Mouse (Mus musculus): ENCODE data around the gene Flcn. TPM values are rescaled to one million over a fixed set of nuclear protein-coding genes. Genes with fewer than 3 reads are reported as not detected.

Flcn gene
- 30.3 and 34.3 TPM in 2 replicates for polyA plus RNA-seq (2014; fragmentation: Nextera tagmentation; extraction: Ambion mirVana)

DNA sequence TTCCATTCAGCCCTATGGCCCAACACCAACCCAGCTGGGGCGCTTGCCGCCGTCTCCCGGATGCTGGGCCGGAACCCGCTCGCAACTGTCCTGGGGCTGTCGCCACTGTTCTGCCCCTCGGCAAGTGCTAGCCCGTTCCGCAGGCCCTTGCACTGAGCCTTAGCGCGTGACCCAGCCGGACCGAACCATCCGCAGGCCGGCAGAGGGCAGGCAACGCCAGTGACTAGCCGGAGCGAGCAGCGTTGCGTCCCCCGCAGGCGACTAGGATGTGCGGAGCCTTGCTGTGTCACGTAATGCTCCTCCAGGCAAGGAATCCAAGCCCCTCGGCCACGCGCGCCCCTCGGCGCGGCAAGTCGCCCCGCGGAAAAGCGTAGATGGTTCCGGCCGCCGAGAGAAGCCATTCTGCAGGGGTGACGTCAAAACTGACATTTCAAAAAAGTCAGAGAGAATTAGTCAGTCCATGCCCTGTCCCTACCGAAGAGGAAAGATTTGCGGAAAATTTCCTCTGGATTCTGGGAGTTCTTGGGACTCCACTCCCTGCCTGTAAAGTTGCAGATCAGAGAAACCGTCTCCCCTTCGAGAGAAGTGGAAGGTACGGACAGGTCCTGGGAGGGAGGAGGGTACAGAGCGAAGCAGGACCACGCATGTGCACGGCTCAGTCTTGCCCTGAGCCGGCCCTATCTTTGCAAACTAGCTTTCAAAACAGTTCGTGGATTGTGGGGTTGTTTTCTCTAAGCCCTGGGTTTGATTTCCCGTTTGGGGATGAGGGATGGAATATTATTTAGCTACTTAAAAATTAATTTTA, at the start of gene Flcn:
Flcn (minus strand) TSS at position 347 of the 805 bp plus-strand sequence.
- peak within 1 kb of the TSS; percentile 59 to 69 for H3K4me3 ChIP-seq (ENCODE audit: control insufficient read depth in 1 of 2, insufficient read depth in 1 of 2, low read depth in 1 of 2, low read length in 2 of 2)
- peaks cover 5 to 13% of the 10 kb centered on the region in 2 experiments; a peak in 3 of 4 replicates for H3K4me1 ChIP-seq (ENCODE audit: control insufficient read depth in 2 of 2, insufficient read depth in 2 of 2, low read length in 2 of 2)
- H3K9ac ChIP-seq (ENCODE audit: low read length), result peak within 1 kb of the TSS; percentile 89
- H3K36me3 ChIP-seq (ENCODE audit: control insufficient read depth, insufficient read depth, low read length), result peaks cover 32% of the 10 kb centered on the region
- peak within 1 kb of the TSS; percentile 96 for H3K27ac ChIP-seq (replicated peaks in 1 of 2; ENCODE audit: control insufficient read depth in 1 of 2, insufficient read depth in 1 of 2, low read depth in 2 of 2, low read length in 2 of 2)
- whole genome bisulfite sequencing, result under 1% methylated on average over 52 of the region's 52 CpGs
- H3K9me3 ChIP-seq (ENCODE audit: control insufficient read depth, low read length), result no peaks in the 10 kb centered on the region
- peak within 1 kb of the TSS; percentile 81 for H3K4me2 ChIP-seq (ENCODE audit: low read length)
- H3K27me3 ChIP-seq (ENCODE audit: control insufficient read depth, insufficient read depth, low read length), result no peaks in the 10 kb centered on the region
- peak; percentile 91 for ATAC-seq (ENCODE audit: insufficient number of reproducible peaks, insufficient read depth, low FRiP score, low read depth)

DNA sequence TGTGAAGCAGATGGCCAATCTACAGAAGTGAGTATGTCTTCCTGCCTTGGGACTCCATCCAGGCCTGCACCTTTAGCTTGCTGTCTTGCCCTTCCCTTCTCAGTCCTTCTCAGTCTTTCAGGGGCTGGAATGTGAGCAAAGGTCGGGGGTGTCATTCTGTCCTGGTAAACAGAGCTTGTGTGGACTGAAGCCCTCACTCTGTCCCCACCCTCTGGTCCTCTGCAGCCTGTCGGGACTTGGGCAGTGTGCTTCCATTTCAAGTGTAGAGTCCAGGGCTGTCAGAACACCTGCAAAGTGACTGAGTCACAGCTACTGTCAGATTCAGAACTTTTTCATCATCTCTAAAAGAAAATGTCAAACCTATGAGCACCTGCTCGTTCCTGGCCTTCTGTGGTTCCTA, 43.0 kb upstream of the Flcn start:
- peaks cover 17% of the 10 kb centered on the region for H3K36me3 ChIP-seq (ENCODE audit: control insufficient read depth, insufficient read depth, low read length)
- ATAC-seq (ENCODE audit: insufficient number of reproducible peaks, insufficient read depth, low FRiP score, low read depth), result no peak
- WGBS, result 64% methylated on average over 3 of the region's 3 CpGs
- no peaks in the 10 kb centered on the region for H3K27me3 ChIP-seq (ENCODE audit: control insufficient read depth, insufficient read depth, low read length)
- peaks cover 0 to 9% of the 10 kb centered on the region in 2 experiments; a peak in 3 of 4 replicates for H3K4me1 ChIP-seq (ENCODE audit: control insufficient read depth in 2 of 2, insufficient read depth in 2 of 2, low read length in 2 of 2)
- no peak overlapping the region for H3K9ac ChIP-seq (ENCODE audit: low read length)
- no peak overlapping the region for H3K27ac ChIP-seq (replicated peaks in 1 of 2; ENCODE audit: control insufficient read depth in 1 of 2, insufficient read depth in 1 of 2, low read depth in 2 of 2, low read length in 2 of 2)
- H3K9me3 ChIP-seq (ENCODE audit: control insufficient read depth, low read length), result no peaks in the 10 kb centered on the region
- H3K4me3 ChIP-seq (ENCODE audit: control insufficient read depth in 1 of 2, insufficient read depth in 1 of 2, low read depth in 1 of 2, low read length in 2 of 2), result no peak overlapping the region
- no peak overlapping the region for H3K4me2 ChIP-seq (ENCODE audit: low read length)

DNA sequence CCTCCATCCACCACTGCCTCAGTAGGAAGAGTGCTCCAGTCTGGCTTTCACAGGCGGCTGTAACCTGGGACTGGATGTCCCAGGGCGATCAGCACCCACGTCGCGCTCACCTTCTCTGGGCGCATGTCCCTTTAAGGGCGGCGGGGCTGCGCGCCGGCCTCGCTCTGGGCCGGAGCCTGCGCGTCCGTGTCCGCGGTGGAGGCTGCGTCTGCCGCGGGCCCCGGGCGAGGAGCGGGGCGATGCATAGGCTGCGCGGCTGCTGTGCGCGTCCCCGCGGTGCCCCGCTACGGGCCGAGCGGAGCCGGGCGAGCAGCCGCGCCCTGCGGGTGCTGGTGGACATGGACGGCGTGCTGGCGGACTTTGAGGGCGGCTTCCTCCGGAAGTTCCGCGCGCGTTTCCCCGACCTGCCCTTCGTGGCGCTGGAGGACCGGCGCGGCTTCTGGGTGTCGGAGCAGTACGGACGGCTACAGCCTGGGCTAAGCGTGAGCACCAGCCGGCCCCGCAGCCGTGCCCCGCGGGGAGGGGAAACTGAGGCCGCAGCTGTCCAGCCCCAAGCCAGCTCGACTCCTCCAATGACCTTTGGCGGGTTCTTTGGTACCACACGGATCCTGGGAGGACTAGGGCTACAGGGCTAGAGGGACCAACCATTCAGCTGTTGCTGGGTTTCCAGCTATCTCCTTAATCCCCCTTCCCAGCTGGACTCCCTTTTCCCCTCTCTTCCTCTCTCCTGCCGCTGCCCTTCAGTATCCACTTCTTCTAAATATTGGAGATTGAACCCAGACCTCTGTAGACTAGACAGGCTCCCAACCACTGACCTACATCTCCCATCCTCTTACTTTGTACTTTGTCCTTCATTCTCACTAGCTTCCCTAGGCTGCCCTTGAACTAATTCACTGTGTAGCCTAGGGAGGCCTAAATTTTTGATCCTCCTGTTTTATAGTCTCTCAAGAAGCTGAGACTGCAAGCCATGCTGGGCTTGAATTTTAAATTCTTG, 38.4 kb upstream of the Flcn start:
- Histone ChIP-seq H3K27ac (replicated peaks in 1 of 2; ENCODE audit: control insufficient read depth in 1 of 2, insufficient read depth in 1 of 2, low read depth in 2 of 2, low read length in 2 of 2) (peak overlapping the region; percentile 88 to 90), H3K27me3 (ENCODE audit: control insufficient read depth, insufficient read depth, low read length) (no peaks in the 10 kb centered on the region), H3K9ac (ENCODE audit: low read length) (peak overlapping the region; percentile 95), H3K4me3 (ENCODE audit: control insufficient read depth in 1 of 2, insufficient read depth in 1 of 2, low read depth in 1 of 2, low read length in 2 of 2) (peak overlapping the region; percentile 85 to 95), H3K4me2 (ENCODE audit: low read length) (peak overlapping the region; percentile 76), H3K9me3 (ENCODE audit: control insufficient read depth, low read length) (no peaks in the 10 kb centered on the region), H3K4me1 (ENCODE audit: control insufficient read depth in 2 of 2, insufficient read depth in 2 of 2, low read length in 2 of 2) (peaks cover 0 to 14% of the 10 kb centered on the region in 2 experiments; a peak in 3 of 4 replicates), H3K36me3 (ENCODE audit: control insufficient read depth, insufficient read depth, low read length) (peaks cover 9% of the 10 kb centered on the region)
- WGBS, result under 1% methylated on average over 68 of the region's 69 CpGs
- peak; percentile 83 for ATAC-seq (ENCODE audit: insufficient number of reproducible peaks, insufficient read depth, low FRiP score, low read depth)

DNA sequence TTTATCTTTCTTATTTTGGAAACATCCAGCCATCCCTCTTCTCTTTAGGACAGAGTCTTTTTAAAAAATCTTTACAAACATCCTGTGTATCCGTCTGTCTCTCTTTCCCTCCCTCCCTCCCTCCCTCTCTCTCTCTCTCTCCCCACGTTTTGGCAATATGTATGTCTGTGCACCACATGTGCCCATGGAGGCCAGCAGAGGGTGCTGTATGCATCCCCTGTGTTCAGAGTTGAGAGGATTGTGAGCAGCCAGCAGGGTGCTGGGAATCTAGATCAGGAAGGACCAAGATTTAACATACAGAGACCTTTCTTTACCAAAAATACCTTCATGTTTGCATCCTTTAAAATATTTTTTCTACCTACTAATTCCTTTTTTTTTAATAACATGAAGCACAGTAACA, 37.3 kb upstream of the Flcn start:
- Histone ChIP-seq H3K27ac (replicated peaks in 1 of 2; ENCODE audit: control insufficient read depth in 1 of 2, insufficient read depth in 1 of 2, low read depth in 2 of 2, low read length in 2 of 2) (no peak overlapping the region), H3K9ac (ENCODE audit: low read length) (no peak overlapping the region), H3K36me3 (ENCODE audit: control insufficient read depth, insufficient read depth, low read length) (peaks cover 8% of the 10 kb centered on the region; the same call in 1 of the 2 replicates), H3K4me1 (ENCODE audit: control insufficient read depth in 2 of 2, insufficient read depth in 2 of 2, low read length in 2 of 2) (peaks cover 0 to 14% of the 10 kb centered on the region in 2 experiments; a peak in 3 of 4 replicates), H3K27me3 (ENCODE audit: control insufficient read depth, insufficient read depth, low read length) (no peaks in the 10 kb centered on the region), H3K4me2 (ENCODE audit: low read length) (peak overlapping the region; percentile 76), H3K4me3 (ENCODE audit: control insufficient read depth in 1 of 2, insufficient read depth in 1 of 2, low read depth in 1 of 2, low read length in 2 of 2) (peak overlapping the region in 1 of 2 experiments; percentile 85; a peak in 1 of 4 replicates), H3K9me3 (ENCODE audit: control insufficient read depth, low read length) (no peaks in the 10 kb centered on the region)
- no peak for ATAC-seq (ENCODE audit: insufficient number of reproducible peaks, insufficient read depth, low FRiP score, low read depth)
- WGBS, result 13% methylated on average over 2 of the region's 2 CpGs

DNA sequence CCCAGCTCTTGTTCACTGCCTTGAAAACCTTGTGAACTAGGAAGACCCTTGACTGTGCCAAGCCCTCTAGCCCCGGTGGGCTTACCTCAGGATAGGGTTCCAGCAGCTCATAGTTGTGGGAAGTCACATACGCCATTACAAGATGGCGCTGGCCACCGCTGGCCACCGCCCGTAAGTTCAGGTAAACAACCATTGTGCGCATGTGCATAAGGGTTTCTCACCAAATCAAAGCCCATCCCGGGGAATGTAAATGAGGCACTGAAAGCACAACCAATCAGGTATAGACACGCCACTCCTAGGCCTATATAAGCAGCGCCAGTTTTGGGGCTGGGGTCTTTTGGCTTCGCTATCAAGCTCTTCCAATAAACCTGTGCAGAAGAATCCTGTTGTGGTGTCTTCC, 36.5 kb upstream of the Flcn start:
- no peak for ATAC-seq (ENCODE audit: insufficient number of reproducible peaks, insufficient read depth, low FRiP score, low read depth)
- no peak overlapping the region for H3K4me2 ChIP-seq (ENCODE audit: low read length)
- no peak overlapping the region for H3K27ac ChIP-seq (replicated peaks in 1 of 2; ENCODE audit: control insufficient read depth in 1 of 2, insufficient read depth in 1 of 2, low read depth in 2 of 2, low read length in 2 of 2)
- peaks cover 8% of the 10 kb centered on the region; the same call in 1 of the 2 replicates for H3K36me3 ChIP-seq (ENCODE audit: control insufficient read depth, insufficient read depth, low read length)
- WGBS, result 97% methylated on average over 11 of the region's 11 CpGs
- no peaks in the 10 kb centered on the region for H3K27me3 ChIP-seq (ENCODE audit: control insufficient read depth, insufficient read depth, low read length)
- H3K4me3 ChIP-seq (ENCODE audit: control insufficient read depth in 1 of 2, insufficient read depth in 1 of 2, low read depth in 1 of 2, low read length in 2 of 2), result no peak overlapping the region
- H3K9me3 ChIP-seq (ENCODE audit: control insufficient read depth, low read length), result no peaks in the 10 kb centered on the region
- H3K4me1 ChIP-seq (ENCODE audit: control insufficient read depth in 2 of 2, insufficient read depth in 2 of 2, low read length in 2 of 2), result peaks cover 0 to 14% of the 10 kb centered on the region in 2 experiments; a peak in 3 of 4 replicates
- H3K9ac ChIP-seq (ENCODE audit: low read length), result no peak overlapping the region

DNA sequence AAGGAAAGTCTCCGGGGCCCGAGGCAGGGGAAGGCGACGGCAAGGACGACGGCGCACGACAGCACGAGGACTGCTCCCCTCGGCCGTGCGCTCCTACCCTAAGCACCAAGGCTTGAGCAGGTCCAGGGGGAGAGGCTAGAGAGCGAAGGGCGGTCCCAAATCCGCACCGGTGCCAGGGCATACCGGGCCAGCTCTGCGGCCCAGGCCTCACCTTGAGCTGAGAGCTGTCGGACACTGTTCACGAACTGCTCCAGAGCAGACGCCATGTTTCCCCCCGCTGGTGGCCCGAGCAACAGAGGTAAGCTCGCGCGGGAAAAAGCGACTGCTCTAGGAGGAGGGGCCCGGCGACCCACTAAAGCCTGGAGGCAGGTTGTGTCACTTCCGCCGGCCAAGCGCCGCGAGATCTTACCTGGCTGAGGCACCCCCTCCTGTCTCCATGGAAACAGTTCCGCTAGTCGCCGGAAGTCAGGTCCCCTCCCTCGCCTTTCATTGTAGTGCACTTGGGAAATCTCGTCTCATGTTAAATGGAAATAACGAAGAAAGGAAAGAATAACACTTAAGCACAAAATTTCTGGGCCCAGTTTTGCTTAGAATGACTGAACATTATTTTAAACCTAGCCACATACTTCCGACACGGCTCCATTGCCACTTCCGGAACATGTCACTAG, 29.8 kb upstream of the Flcn start, which contains the start of gene Cops3:
Cops3 (minus strand) TSS at position 380 of the 668 bp plus-strand sequence.
- H3K4me3 ChIP-seq (ENCODE audit: control insufficient read depth in 1 of 2, insufficient read depth in 1 of 2, low read depth in 1 of 2, low read length in 2 of 2), result peak within 1 kb of the TSS; percentile 79 to 82
- H3K27me3 ChIP-seq (ENCODE audit: control insufficient read depth, insufficient read depth, low read length), result no peaks in the 10 kb centered on the region
- 1% methylated on average over 43 of the region's 43 CpGs for WGBS
- peak within 1 kb of the TSS; percentile 77 for H3K4me2 ChIP-seq (ENCODE audit: low read length)
- H3K9me3 ChIP-seq (ENCODE audit: control insufficient read depth, low read length), result no peaks in the 10 kb centered on the region
- peak within 1 kb of the TSS; percentile 95 to 96 for H3K27ac ChIP-seq (replicated peaks in 1 of 2; ENCODE audit: control insufficient read depth in 1 of 2, insufficient read depth in 1 of 2, low read depth in 2 of 2, low read length in 2 of 2)
- H3K4me1 ChIP-seq (ENCODE audit: control insufficient read depth in 2 of 2, insufficient read depth in 2 of 2, low read length in 2 of 2), result peaks cover 0 to 15% of the 10 kb centered on the region in 2 experiments; a peak in 3 of 4 replicates
- peaks cover 34% of the 10 kb centered on the region for H3K36me3 ChIP-seq (ENCODE audit: control insufficient read depth, insufficient read depth, low read length)
- peak within 1 kb of the TSS; percentile 94 for H3K9ac ChIP-seq (ENCODE audit: low read length)
- peak; percentile 95 for ATAC-seq (ENCODE audit: insufficient number of reproducible peaks, insufficient read depth, low FRiP score, low read depth)
